8 mouse cellular contexts compared by ENCODE assay signal in genomic region chr7:30908992-30909431, GRCm38 (mm10). TPM values are rescaled to one million over a fixed set of nuclear protein-coding genes. Genes with fewer than 3 reads are reported as not detected.
A peak's percentile ranks its signal among the peaks of the same experiment; 100 is the strongest.
DNase-seq lines count a peak whose midpoint lies in the region; ATAC-seq and TF ChIP-seq lines count a peak whose summit lies in the region.
"Had no signal": no experiment of that assay in that cellular context is flagged by ENCODE, and none has a peak within 500 bp of the region (broad histone marks: within the 10 kb centered on the region; RNA-seq: fewer than 3 reads in every experiment).

No protein-coding gene starts in this region.

- H3K9ac ChIP-seq in hindbrain, embryonic 11.5 days (ENCODE audit: low read depth, low read length): no peak overlapping the region
- no peak overlapping the region for H3K9ac ChIP-seq in liver, postnatal 0 days (replicated peaks)

- TF ChIP-seq CTCF in testis, adult 2 months (IDR thresholded peaks at IDR 0.05; ENCODE audit: control insufficient read depth, insufficient read depth, insufficient replicate concordance, low read depth, low read length): no peak
- TF ChIP-seq CTCF in liver, postnatal 0 days (IDR thresholded peaks at IDR 0.05; ENCODE audit: low read depth): no peak

- H3K4me3 ChIP-seq in testis, adult 2 months (ENCODE audit: control insufficient read depth, low read depth, low read length): peak overlapping the region; percentile 85
- no peak overlapping the region; the same call in 1 of the 2 replicates for H3K4me3 ChIP-seq in hindbrain, embryonic 11.5 days (ENCODE audit: low read depth, low read length)
- no peak overlapping the region for H3K4me3 ChIP-seq in liver, postnatal 0 days (ENCODE audit: low read depth, low read length)

- peak overlapping the region; percentile 32; the same call in 1 of the 2 replicates for H3K27ac ChIP-seq in testis, adult 2 months (ENCODE audit: control insufficient read depth, insufficient read depth, low read depth, low read length)
- no peak overlapping the region for H3K27ac ChIP-seq in hindbrain, embryonic 11.5 days (ENCODE audit: low read depth, low read length)
- H3K27ac ChIP-seq in liver, postnatal 0 days (ENCODE audit: low read depth): no peak overlapping the region

- TF ChIP-seq EP300 in liver, postnatal 0 days (IDR thresholded peaks at IDR 0.05; ENCODE audit: low read depth): no peak

- no peak for DNase-seq in testis, postnatal 10 days (ENCODE audit: low spot score)
- DNase-seq in hindbrain, embryonic 11.5 days (ENCODE audit: low spot score): no peak
- no peak for DNase-seq in liver, postnatal 0 days
- DNase-seq in urinary bladder, postnatal 25 days (ENCODE audit: low spot score): no peak
- DNase-seq in cerebellum, adult 9-11 months: no peak
- no peak for DNase-seq in right cerebral cortex, postnatal 4 days

- peak overlapping the region; percentile 58 for H3K4me2 ChIP-seq in hindbrain, embryonic 11.5 days (replicated peaks; ENCODE audit: low read depth, low read length)
- H3K4me2 ChIP-seq in liver, postnatal 0 days (ENCODE audit: low read depth, low read length): peak overlapping the region; percentile 62

- peak; percentile 40; the same call in 1 of the 2 replicates for ATAC-seq in hindbrain, embryonic 11.5 days (ENCODE audit: low FRiP score)
- no peak for ATAC-seq in liver, postnatal 0 days

- no peaks in the 10 kb centered on the region for H3K9me3 ChIP-seq in hindbrain, embryonic 11.5 days (ENCODE audit: control insufficient read depth, low read length)
- no peaks in the 10 kb centered on the region for H3K9me3 ChIP-seq in liver, postnatal 0 days (ENCODE audit: low read length)

- H3K36me3 ChIP-seq in testis, adult 2 months (ENCODE audit: control insufficient read depth, insufficient read depth, low read length): no peaks in the 10 kb centered on the region
- H3K36me3 ChIP-seq in hindbrain, embryonic 11.5 days (ENCODE audit: control insufficient read depth, insufficient read depth, low read length): no peaks in the 10 kb centered on the region
- H3K36me3 ChIP-seq in liver, postnatal 0 days (replicated peaks; ENCODE audit: insufficient read depth, low read length): no peaks in the 10 kb centered on the region

- TF ChIP-seq POLR2A in testis, adult 2 months (IDR thresholded peaks at IDR 0.05; ENCODE audit: control insufficient read depth, low read depth, low read length): no peak

- H3K27me3 ChIP-seq in testis, adult 2 months (ENCODE audit: control insufficient read depth, insufficient read depth, low read length): no peaks in the 10 kb centered on the region
- no peaks in the 10 kb centered on the region; the same call in 1 of the 2 replicates for H3K27me3 ChIP-seq in hindbrain, embryonic 11.5 days (ENCODE audit: control insufficient read depth, insufficient read depth, low read length)
- no peaks in the 10 kb centered on the region for H3K27me3 ChIP-seq in liver, postnatal 0 days (ENCODE audit: insufficient read depth, low read length)

- peaks cover 17% of the 10 kb centered on the region for H3K4me1 ChIP-seq in testis, adult 2 months (ENCODE audit: control insufficient read depth, insufficient read depth, low read length)
- H3K4me1 ChIP-seq in hindbrain, embryonic 11.5 days (replicated peaks; ENCODE audit: control insufficient read depth, insufficient read depth, low read length): no peaks in the 10 kb centered on the region; the same call in 1 of the 2 replicates
- H3K4me1 ChIP-seq in liver, postnatal 0 days (ENCODE audit: insufficient read depth): peaks cover 13% of the 10 kb centered on the region

- WGBS in hindbrain, embryonic 11.5 days: 27% methylated on average over 17 of the region's 17 CpGs
- WGBS in liver, postnatal 0 days (ENCODE audit: insufficient replicate concordance): 22% methylated on average over 17 of the region's 17 CpGs

RNA-seq across cellular contexts. Expression of gene Mag, which starts 5.7 kb away (rescaled TPM):
- 18.2 and 21.3 TPM in 2 replicates for polyA plus RNA-seq in testis, adult 2 months (2012; rRNA removed)
- 0.28 and 0.73 TPM in 2 replicates for polyA plus RNA-seq in hindbrain, embryonic 11.5 days (2014; fragmentation: Nextera tagmentation; extraction: Ambion mirVana)
- 0.47 and 0.51 TPM in 2 replicates for polyA plus RNA-seq in liver, postnatal 0 days (2015; fragmentation: Nextera tagmentation; extraction: Ambion mirVana)

RNA-seq across cellular contexts. Expression of gene Hamp2, which starts 15.5 kb away (rescaled TPM):
- 0.38 and 1.5 TPM in 2 replicates for polyA plus RNA-seq in testis, adult 2 months (2012; rRNA removed)
- not detected in 2 replicates for polyA plus RNA-seq in hindbrain, embryonic 11.5 days (2014; fragmentation: Nextera tagmentation; extraction: Ambion mirVana)
- polyA plus RNA-seq in liver, postnatal 0 days (2015; fragmentation: Nextera tagmentation; extraction: Ambion mirVana): 0.49 TPM in 1 of 2 replicates, not detected in the other

RNA-seq across cellular contexts. Expression of gene Cd22, which starts 28.9 kb away (rescaled TPM):
- 0.08 and 0.41 TPM in 2 replicates for polyA plus RNA-seq in testis, adult 2 months (2012; rRNA removed)
- polyA plus RNA-seq in hindbrain, embryonic 11.5 days (2014; fragmentation: Nextera tagmentation; extraction: Ambion mirVana): not detected in 2 replicates
- 1.5 and 2.2 TPM in 2 replicates for polyA plus RNA-seq in liver, postnatal 0 days (2015; fragmentation: Nextera tagmentation; extraction: Ambion mirVana)

RNA-seq across cellular contexts. Expression of gene Hamp, which starts 34.8 kb away (rescaled TPM):
- not detected in 2 replicates for polyA plus RNA-seq in testis, adult 2 months (2012; rRNA removed)
- not detected in 2 replicates for polyA plus RNA-seq in hindbrain, embryonic 11.5 days (2014; fragmentation: Nextera tagmentation; extraction: Ambion mirVana)
- 142 and 248 TPM in 2 replicates for polyA plus RNA-seq in liver, postnatal 0 days (2015; fragmentation: Nextera tagmentation; extraction: Ambion mirVana)
- polyA plus RNA-seq: spleen, adult 2 months had no signal

RNA-seq across cellular contexts. Expression of gene Usf2, which starts 47.6 kb away (rescaled TPM):
- 27.0 and 31.3 TPM in 2 replicates for polyA plus RNA-seq in testis, adult 2 months (2012; rRNA removed)
- polyA plus RNA-seq in hindbrain, embryonic 11.5 days (2014; fragmentation: Nextera tagmentation; extraction: Ambion mirVana): 23.5 and 25.4 TPM in 2 replicates
- polyA plus RNA-seq in liver, postnatal 0 days (2015; fragmentation: Nextera tagmentation; extraction: Ambion mirVana): 11.6 and 12.0 TPM in 2 replicates

Comparison
In these comparisons a context has a peak if more than half of its experiments do, and no peak if none do; other contexts are left out.
1. RNA of gene Mag, which starts 5.7 kb away (polyA plus RNA-seq): 18.2 to 21.3 TPM in testis, adult 2 months; 0.28 to 0.73 TPM in hindbrain, embryonic 11.5 days and 0.47 to 0.51 TPM in liver, postnatal 0 days; every median in the first group is over 10 times any median in the second.